Mouse (Mus musculus) Patski (cell line): ENCODE results near the gene Oat. TPM values are rescaled to one million over a fixed set of nuclear protein-coding genes. Genes with fewer than 3 reads are reported as not detected.
A peak's percentile ranks its signal among the peaks of the same experiment; 100 is the strongest.

ENCODE experiments used
- ATAC-seq: fragments of 100-300 bp; one replicate; pipeline ENCODE4 v1.8.0; 2021
- CTCF ChIA-PET: fragments of 350-600 bp; sonication (Branson Sonifier 250); formaldehyde crosslinking; loops from one replicate; lab custom pipeline; 2022; ENCODE audit warnings: inconsistent platforms; lab: Charles Lee
- POLR2A ChIA-PET: fragments of 350-600 bp; sonication (Branson Sonifier 250); formaldehyde crosslinking; loops from one replicate; lab custom pipeline; 2022; ENCODE audit warnings: antibody characterized with exemption, inconsistent platforms; lab: Charles Lee
- DNase-seq: peaks from one replicate; pipeline ENCODE4 v3.0.0-alpha.2; 2011; ENCODE audit warnings: low read depth, low spot score
- H3K27me3 ChIP-seq: fragments of 371-371 bp; one replicate; pipeline ENCODE4 v1.5.1; 2021
- CTCF ChIP-seq: fragments of 100-300 bp; IDR thresholded peaks from one replicate; pipeline ENCODE4 v1.5.1; 2021
- in situ Hi-C: fragments of 300-500 bp; cut with MboI; formaldehyde crosslinking; loops from 3 replicates; pipeline ENCODE4 v1.11.1; 2018; ENCODE audit warnings: low pct_unique_long_range_greater_than_20kb, mixed read lengths
- polyA plus RNA-seq: library from polyadenylated mRNA; unstranded; gene quantifications from one replicate; pipeline ENCODE4 v1.2.3, GENCODE M21; 2021

The Oat gene
- polyA plus RNA-seq, 1 experiment from 2014 or later, result 464 TPM

- ATAC-seq (no peak), DNase-seq (no peak)
- ChIA-PET POLR2A (no interaction called here), CTCF (no interaction called here)
- TF ChIP-seq CTCF, result no peak
- H3K27me3 ChIP-seq, result no peaks in the 10 kb centered on the region
- in situ Hi-C loops, result no loop called here
These were observed 32.3 kb upstream of the Oat start for GRCm38 (mm10) chr7:132608316-132609020.

GRCm38 (mm10) chr7:132605689-132606088 is 29.5 kb upstream of the Oat start:
- TF ChIP-seq CTCF, result no peak
- no peak for DNase-seq
- no peaks in the 10 kb centered on the region for H3K27me3 ChIP-seq
- in situ Hi-C loops, result no loop called here
- ChIA-PET CTCF (no interaction called here), POLR2A (no interaction called here)
- no peak for ATAC-seq

GRCm38 (mm10) chr7:132604720-132605119 is 28.5 kb upstream of the Oat start:
- in situ Hi-C loops, result no loop called here
- CTCF ChIA-PET, result no interaction called here
- ATAC-seq (no peak), DNase-seq (no peak)
- POLR2A ChIA-PET, result no interaction called here
- H3K27me3 ChIP-seq, result no peaks in the 10 kb centered on the region
- TF ChIP-seq CTCF, result no peak

- in situ Hi-C loops, result no loop called here
- ChIA-PET POLR2A (interaction anchor here (0.8 kb wide), 1 partner anchor 124 kb away, joined by 7 read pairs; no protein-coding TSS in a partner anchor), CTCF (no interaction called here)
- H3K27me3 ChIP-seq, result no peaks in the 10 kb centered on the region
- no peak for TF ChIP-seq CTCF
- ATAC-seq, result no peak
- DNase-seq, result no peak
These were observed 24.7 kb upstream of the Oat start for GRCm38 (mm10) chr7:132600926-132601325.

GRCm38 (mm10) chr7:132600026-132600425 is 23.8 kb upstream of the Oat start:
- CTCF ChIA-PET, result no interaction called here
- ATAC-seq, result peak; percentile 42
- DNase-seq, result no peak
- in situ Hi-C loops, result no loop called here
- no peaks in the 10 kb centered on the region for H3K27me3 ChIP-seq
- POLR2A ChIA-PET, result no interaction called here
- TF ChIP-seq CTCF, result no peak

GRCm38 (mm10) chr7:132599071-132599975 is 23.1 kb upstream of the Oat start, which contains the start of gene Nkx1-2:
Gene Nkx1-2 (minus strand): TSS chr7:132599637.
- ChIA-PET CTCF (no interaction called here), POLR2A (no interaction called here)
- TF ChIP-seq CTCF, result no peak
- no peaks in the 10 kb centered on the region for H3K27me3 ChIP-seq
- DNase-seq (no peak), ATAC-seq (peak; percentile 29)
- in situ Hi-C loops, result no loop called here

- ChIA-PET CTCF (no interaction called here), POLR2A (no interaction called here)
- H3K27me3 ChIP-seq, result no peaks in the 10 kb centered on the region
- no peak for TF ChIP-seq CTCF
- no peak for DNase-seq
- no peak for ATAC-seq
- in situ Hi-C loops, result no loop called here
These were observed 21.2 kb upstream of the Oat start for GRCm38 (mm10) chr7:132597251-132598041.

- POLR2A ChIA-PET, result interaction anchor here (0.7 kb wide), 1 partner anchor 1258 kb away, joined by 3 read pairs; no protein-coding TSS in a partner anchor
- no peaks in the 10 kb centered on the region for H3K27me3 ChIP-seq
- ATAC-seq, result no peak
- no peak for DNase-seq
- TF ChIP-seq CTCF, result no peak
- in situ Hi-C loops, result no loop called here
- CTCF ChIA-PET, result no interaction called here
These were observed 20.5 kb upstream of the Oat start for GRCm38 (mm10) chr7:132596557-132597250.

GRCm38 (mm10) chr7:132595787-132596186 is 19.6 kb upstream of the Oat start:
- in situ Hi-C loops, result no loop called here
- H3K27me3 ChIP-seq, result no peaks in the 10 kb centered on the region
- ATAC-seq, result no peak
- TF ChIP-seq CTCF, result no peak
- ChIA-PET POLR2A (no interaction called here), CTCF (no interaction called here)
- no peak for DNase-seq

GRCm38 (mm10) chr7:132594325-132594724 is 18.1 kb upstream of the Oat start:
- no peaks in the 10 kb centered on the region for H3K27me3 ChIP-seq
- in situ Hi-C loops, result no loop called here
- TF ChIP-seq CTCF, result no peak
- ATAC-seq, result no peak
- DNase-seq, result no peak
- POLR2A ChIA-PET, result no interaction called here
- CTCF ChIA-PET, result no interaction called here
